Mouse (Mus musculus): ENCODE measurements around the gene Zfand3. TPM values are rescaled to one million over a fixed set of nuclear protein-coding genes. Genes with fewer than 3 reads are reported as not detected.

The Zfand3 gene
- polyA plus RNA-seq, 1 experiment from 2014 or later, result 55.5 TPM

DNA sequence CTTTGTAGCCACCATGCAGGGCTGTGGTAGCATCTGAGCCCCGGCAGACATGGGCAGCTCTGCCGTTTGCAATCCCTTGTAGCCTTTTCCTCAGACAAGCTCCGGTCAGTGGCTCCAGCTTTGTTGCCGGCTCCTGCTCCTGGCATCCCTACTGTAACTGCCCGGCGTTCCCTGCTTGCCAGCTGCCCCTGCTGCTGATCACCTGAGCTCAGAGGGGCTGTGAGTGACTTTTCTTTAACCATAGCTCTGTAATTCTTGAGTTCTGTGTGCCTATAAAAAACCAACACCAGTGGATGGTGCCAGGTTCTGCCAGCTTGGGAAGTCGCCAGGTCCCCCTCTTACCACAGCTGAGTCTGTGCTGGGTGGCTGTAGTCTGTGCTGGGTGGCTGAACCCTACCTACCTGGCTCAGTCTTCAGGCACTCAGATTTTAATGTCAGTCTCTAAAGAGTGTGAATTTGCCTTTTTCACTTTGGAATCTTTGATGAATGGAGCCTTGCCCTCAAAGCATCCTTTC lies 150.9 kb downstream of the Zfand3 start:
- H3K27ac ChIP-seq, result no peak overlapping the region
- WGBS, result 76% methylated on average over 7 of the region's 7 CpGs
- H3K36me3 ChIP-seq (ENCODE audit: insufficient read depth, low read length), result no peaks in the 10 kb centered on the region
- no peak overlapping the region for H3K4me3 ChIP-seq (replicated peaks; ENCODE audit: low read depth, low read length)
- H3K9ac ChIP-seq (ENCODE audit: low read depth, low read length), result no peak overlapping the region
- no peak for TF ChIP-seq CTCF (IDR thresholded peaks at IDR 0.05; ENCODE audit: low read depth)
- no peaks in the 10 kb centered on the region for H3K9me3 ChIP-seq (replicated peaks; ENCODE audit: low read length)
- no peak for ATAC-seq (replicated peaks; ENCODE audit: low FRiP score, low read depth)
- H3K4me1 ChIP-seq (replicated peaks; ENCODE audit: insufficient read depth, low read length), result no peaks in the 10 kb centered on the region
- H3K4me2 ChIP-seq (ENCODE audit: low read length), result no peak overlapping the region
- H3K27me3 ChIP-seq (ENCODE audit: insufficient read depth, low read length), result no peaks in the 10 kb centered on the region
- DNase-seq (ENCODE audit: low spot score), result no peak

DNA sequence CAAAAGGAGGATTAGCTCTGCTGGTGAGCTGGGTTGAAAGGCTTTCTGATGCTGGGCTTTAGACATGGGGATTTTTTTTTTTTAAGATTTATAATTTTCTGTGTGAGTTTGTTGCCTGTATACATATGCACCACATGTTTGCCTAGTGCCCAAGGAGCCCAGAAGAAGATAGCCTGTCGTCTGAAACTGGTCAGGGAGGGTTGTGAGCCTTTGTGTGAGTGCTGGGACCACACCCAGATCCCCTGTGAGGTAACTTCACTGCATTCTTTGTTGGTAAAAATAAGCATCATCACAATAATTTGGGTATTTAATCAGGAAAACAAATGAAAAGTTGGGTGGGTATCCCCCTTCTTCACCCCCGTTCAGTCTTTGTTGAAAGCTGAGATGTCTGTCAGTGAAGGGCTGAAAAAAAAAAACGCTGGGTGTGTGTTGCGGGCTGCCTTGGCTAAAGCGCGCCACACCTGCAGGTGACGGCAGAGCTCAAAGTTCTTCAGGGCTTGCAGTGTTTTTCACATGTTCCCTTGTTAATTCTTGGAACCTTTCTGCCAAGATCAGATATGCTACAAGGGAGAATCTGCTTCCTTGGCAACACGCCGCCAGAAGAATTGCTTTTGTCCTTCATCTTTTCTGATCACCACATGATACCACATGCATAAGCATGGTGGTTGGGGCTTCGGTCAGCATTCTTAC lies 154.0 kb downstream of the Zfand3 start:
- H3K27me3 ChIP-seq (ENCODE audit: insufficient read depth, low read length), result no peaks in the 10 kb centered on the region
- H3K4me1 ChIP-seq (replicated peaks; ENCODE audit: insufficient read depth, low read length), result no peaks in the 10 kb centered on the region
- WGBS, result 67% methylated on average over 10 of the region's 10 CpGs
- no peak overlapping the region for H3K27ac ChIP-seq
- no peaks in the 10 kb centered on the region for H3K36me3 ChIP-seq (ENCODE audit: insufficient read depth, low read length)
- H3K4me2 ChIP-seq (ENCODE audit: low read length), result no peak overlapping the region
- no peaks in the 10 kb centered on the region for H3K9me3 ChIP-seq (replicated peaks; ENCODE audit: low read length)
- no peak overlapping the region for H3K4me3 ChIP-seq (replicated peaks; ENCODE audit: low read depth, low read length)
- DNase-seq (ENCODE audit: low spot score), result no peak
- no peak overlapping the region for H3K9ac ChIP-seq (ENCODE audit: low read depth, low read length)
- no peak for TF ChIP-seq CTCF (IDR thresholded peaks at IDR 0.05; ENCODE audit: low read depth)
- ATAC-seq (replicated peaks; ENCODE audit: low FRiP score, low read depth), result no peak

DNA sequence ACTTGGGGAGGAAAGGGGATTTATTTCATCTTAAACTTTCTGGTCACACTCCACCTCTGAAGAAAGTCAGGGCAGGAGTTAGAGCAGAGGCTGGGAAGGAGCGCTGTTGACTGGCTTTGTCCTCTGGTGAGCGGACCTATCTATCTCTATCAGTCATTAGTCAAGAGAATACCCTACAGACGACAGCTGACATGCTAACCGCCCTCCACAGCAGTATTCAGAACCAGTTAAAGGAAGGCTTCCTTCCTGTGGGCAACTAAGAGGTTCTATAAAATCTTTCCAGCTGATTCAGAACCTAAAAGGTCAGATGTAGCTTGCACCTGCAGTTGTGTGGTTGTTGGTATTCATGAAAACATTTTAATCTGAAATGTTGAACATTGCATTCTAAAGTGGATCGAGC lies 154.8 kb downstream of the Zfand3 start:
- Histone ChIP-seq H3K4me1 (replicated peaks; ENCODE audit: insufficient read depth, low read length) (no peaks in the 10 kb centered on the region), H3K9ac (ENCODE audit: low read depth, low read length) (no peak overlapping the region), H3K9me3 (replicated peaks; ENCODE audit: low read length) (no peaks in the 10 kb centered on the region), H3K4me3 (replicated peaks; ENCODE audit: low read depth, low read length) (no peak overlapping the region), H3K4me2 (ENCODE audit: low read length) (no peak overlapping the region), H3K27me3 (ENCODE audit: insufficient read depth, low read length) (no peaks in the 10 kb centered on the region), H3K36me3 (ENCODE audit: insufficient read depth, low read length) (no peaks in the 10 kb centered on the region), H3K27ac (no peak overlapping the region)
- 67% methylated on average over 5 of the region's 5 CpGs for WGBS
- ATAC-seq (replicated peaks; ENCODE audit: low FRiP score, low read depth) (no peak), DNase-seq (ENCODE audit: low spot score) (no peak)
- TF ChIP-seq CTCF (IDR thresholded peaks at IDR 0.05; ENCODE audit: low read depth), result no peak

DNA sequence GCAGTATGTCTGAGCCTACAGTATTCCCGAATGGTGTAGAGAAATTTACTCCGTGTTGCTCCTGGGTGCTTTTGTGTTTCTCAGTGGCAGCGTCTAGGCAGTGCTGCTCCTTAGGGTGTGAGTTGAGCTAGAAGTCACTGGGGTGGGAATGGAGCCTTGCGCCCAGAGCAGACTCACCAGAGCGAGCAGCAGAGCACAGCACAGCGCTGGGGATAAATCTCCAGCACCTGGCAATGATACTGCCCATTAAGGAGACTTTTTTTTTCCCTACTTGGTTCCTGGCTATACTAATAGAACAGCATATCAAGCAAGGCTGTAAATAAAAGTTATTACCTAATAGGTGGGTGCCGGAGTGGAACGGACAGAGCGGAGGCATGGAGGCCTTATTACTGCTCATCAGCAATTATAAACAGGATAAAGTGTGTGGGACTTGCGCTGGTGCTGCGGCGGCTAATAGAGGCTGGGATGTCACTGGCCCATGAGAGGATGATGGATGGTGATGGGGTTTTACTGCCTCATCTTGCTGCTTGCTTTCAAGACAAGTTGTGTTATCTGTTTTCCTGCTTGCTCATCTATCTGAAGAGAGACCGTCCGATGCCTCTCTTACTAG lies 156.4 kb downstream of the Zfand3 start:
- 0 out of 2 replicates have a peak, but pooled peaks have one; percentile 49 for ATAC-seq (replicated peaks; ENCODE audit: low FRiP score, low read depth)
- Histone ChIP-seq H3K4me2 (ENCODE audit: low read length) (no peak overlapping the region), H3K9ac (ENCODE audit: low read depth, low read length) (no peak overlapping the region), H3K4me1 (replicated peaks; ENCODE audit: insufficient read depth, low read length) (no peaks in the 10 kb centered on the region), H3K4me3 (replicated peaks; ENCODE audit: low read depth, low read length) (no peak overlapping the region), H3K27me3 (ENCODE audit: insufficient read depth, low read length) (no peaks in the 10 kb centered on the region), H3K36me3 (ENCODE audit: insufficient read depth, low read length) (no peaks in the 10 kb centered on the region), H3K9me3 (replicated peaks; ENCODE audit: low read length) (no peaks in the 10 kb centered on the region), H3K27ac (no peak overlapping the region)
- DNase-seq (ENCODE audit: low spot score), result peak; percentile 77
- TF ChIP-seq CTCF (IDR thresholded peaks at IDR 0.05; ENCODE audit: low read depth), result no peak
- 36% methylated on average over 14 of the region's 14 CpGs for WGBS

DNA sequence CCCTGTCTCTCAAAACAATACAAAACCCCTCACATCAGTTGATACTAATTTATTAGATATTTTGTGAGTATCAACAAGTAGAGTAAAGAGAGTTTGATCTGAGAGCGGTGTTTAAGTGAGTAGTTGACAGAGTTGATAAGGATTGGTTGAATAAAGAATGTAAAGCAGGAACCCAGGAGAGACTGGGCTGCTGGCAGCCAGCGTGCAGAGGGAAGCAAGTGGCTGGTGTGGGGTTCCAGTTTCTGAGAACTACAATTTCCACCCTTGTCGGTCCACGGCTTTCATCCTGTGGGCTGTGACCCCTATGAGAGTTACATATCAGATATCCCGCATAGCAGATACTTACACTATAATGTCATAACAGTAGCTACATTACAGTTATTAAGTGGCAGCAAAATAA lies 158.4 kb downstream of the Zfand3 start:
- 74% methylated on average over 5 of the region's 5 CpGs for WGBS
- H3K4me1 ChIP-seq (replicated peaks; ENCODE audit: insufficient read depth, low read length), result no peaks in the 10 kb centered on the region
- H3K27ac ChIP-seq, result no peak overlapping the region
- no peak for TF ChIP-seq CTCF (IDR thresholded peaks at IDR 0.05; ENCODE audit: low read depth)
- ATAC-seq (replicated peaks; ENCODE audit: low FRiP score, low read depth) (no peak), DNase-seq (ENCODE audit: low spot score) (no peak)
- no peak overlapping the region for H3K9ac ChIP-seq (ENCODE audit: low read depth, low read length)
- H3K9me3 ChIP-seq (replicated peaks; ENCODE audit: low read length), result no peaks in the 10 kb centered on the region
- no peaks in the 10 kb centered on the region for H3K36me3 ChIP-seq (ENCODE audit: insufficient read depth, low read length)
- no peaks in the 10 kb centered on the region for H3K27me3 ChIP-seq (ENCODE audit: insufficient read depth, low read length)
- no peak overlapping the region for H3K4me2 ChIP-seq (ENCODE audit: low read length)
- no peak overlapping the region for H3K4me3 ChIP-seq (replicated peaks; ENCODE audit: low read depth, low read length)

DNA sequence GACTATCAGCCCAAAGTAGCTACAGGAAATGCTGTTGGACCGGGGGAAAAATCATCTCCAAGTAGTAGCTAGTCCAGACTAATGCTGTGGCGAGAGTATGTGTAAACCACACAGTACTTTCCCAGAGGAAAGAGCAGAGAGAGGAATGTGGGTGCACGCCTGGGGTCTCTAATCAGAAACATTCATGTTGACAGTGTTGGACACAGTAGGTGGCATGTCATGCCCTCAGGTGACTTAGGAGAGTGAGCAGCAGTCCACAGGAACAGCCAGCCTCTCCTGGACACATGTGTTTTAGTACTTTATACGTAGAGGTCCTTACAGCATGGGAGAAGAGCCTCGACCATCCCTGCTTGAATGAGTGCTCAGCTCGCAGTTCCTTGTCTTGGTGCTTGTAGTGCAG lies 159.3 kb downstream of the Zfand3 start:
- H3K4me3 ChIP-seq (replicated peaks; ENCODE audit: low read depth, low read length), result no peak overlapping the region
- no peak overlapping the region for H3K4me2 ChIP-seq (ENCODE audit: low read length)
- WGBS, result 83% methylated on average over 6 of the region's 6 CpGs
- no peaks in the 10 kb centered on the region for H3K36me3 ChIP-seq (ENCODE audit: insufficient read depth, low read length)
- no peaks in the 10 kb centered on the region for H3K9me3 ChIP-seq (replicated peaks; ENCODE audit: low read length)
- no peaks in the 10 kb centered on the region for H3K27me3 ChIP-seq (ENCODE audit: insufficient read depth, low read length)
- ATAC-seq (replicated peaks; ENCODE audit: low FRiP score, low read depth), result no peak
- H3K9ac ChIP-seq (ENCODE audit: low read depth, low read length), result no peak overlapping the region
- TF ChIP-seq CTCF (IDR thresholded peaks at IDR 0.05; ENCODE audit: low read depth), result no peak
- no peaks in the 10 kb centered on the region for H3K4me1 ChIP-seq (replicated peaks; ENCODE audit: insufficient read depth, low read length)
- DNase-seq (ENCODE audit: low spot score), result no peak
- H3K27ac ChIP-seq, result no peak overlapping the region
